Mouse (Mus musculus) cerebellum, postnatal 10 days (tissue): Measurements from ENCODE around the gene Ndufs1.
A peak's percentile ranks its signal among the peaks of the same experiment; 100 is the strongest.
"Not testable (repeated sequence)": the region's sequence is repeated elsewhere in the genome, so short reads cannot be mapped to it uniquely, and the experiment has no call there.

Experiments
- DNase-seq, 2 experiments: peaks; one replicate each; pipeline ENCODE4 v3.0.0; 2021; ENCODE audit warnings: mixed read lengths in 2 of 2

Ndufs1 gene

GRCm38 (mm10) chr1:63182636-63183270 is 6.1 kb upstream of the Ndufs1 start:
- peak; percentile 69 to 76 for DNase-seq

- DNase-seq = peak; percentile 92 to 94
These were observed 5.6 kb upstream of the Ndufs1 start for GRCm38 (mm10) chr1:63182212-63182611.

DNA sequence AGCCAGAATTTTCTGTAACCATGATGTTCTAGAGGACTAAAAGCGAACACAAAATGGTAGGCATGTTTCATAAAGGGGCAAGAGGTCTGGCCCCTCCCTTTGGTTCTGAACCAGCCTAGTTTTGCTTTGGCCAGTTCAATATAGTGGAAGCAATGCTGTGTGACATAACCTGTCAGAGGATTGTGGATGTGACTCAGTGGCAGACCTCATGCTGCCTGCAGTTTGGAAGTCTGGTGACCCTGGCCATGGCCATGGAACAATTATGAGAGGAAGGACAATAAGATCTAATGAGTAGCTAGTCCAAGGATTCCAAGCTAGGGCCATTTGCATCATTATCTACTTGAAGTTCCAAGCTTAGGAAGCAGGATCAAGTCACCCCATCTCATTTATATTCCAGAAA is 4.8 kb upstream of the Ndufs1 start:
- DNase-seq = peak in 1 of 2 experiments; percentile 4

GRCm38 (mm10) chr1:63181019-63181418 is 4.4 kb upstream of the Ndufs1 start:
- DNase-seq = peak; percentile 97 to 98

- not testable (repeated sequence) for DNase-seq
These were observed 3.9 kb upstream of the Ndufs1 start for GRCm38 (mm10) chr1:63180575-63180974.

GRCm38 (mm10) chr1:63180122-63180521 is 3.5 kb upstream of the Ndufs1 start:
- no peak for DNase-seq

- DNase-seq = no peak
These were observed 1.7 kb upstream of the Ndufs1 start for GRCm38 (mm10) chr1:63178308-63178707.

DNA sequence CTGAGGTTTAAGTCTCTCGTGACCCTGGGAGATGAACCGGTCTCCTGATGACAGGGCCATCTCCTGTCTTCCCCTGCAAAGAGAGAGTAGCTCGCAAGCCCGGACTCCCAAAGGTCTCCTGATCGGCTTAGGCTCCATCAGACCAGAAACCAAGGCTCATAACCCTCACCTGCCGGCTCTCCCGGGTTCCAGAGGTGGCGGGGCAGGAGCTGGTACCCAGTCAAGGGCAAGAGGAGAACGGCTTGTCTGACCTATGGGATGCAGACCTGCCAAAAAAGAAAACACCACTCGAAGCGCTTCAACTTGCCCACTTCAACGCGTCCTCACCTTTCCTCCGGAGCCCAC is 402 bp downstream of the Ndufs1 start:
- DNase-seq = no peak

DNA sequence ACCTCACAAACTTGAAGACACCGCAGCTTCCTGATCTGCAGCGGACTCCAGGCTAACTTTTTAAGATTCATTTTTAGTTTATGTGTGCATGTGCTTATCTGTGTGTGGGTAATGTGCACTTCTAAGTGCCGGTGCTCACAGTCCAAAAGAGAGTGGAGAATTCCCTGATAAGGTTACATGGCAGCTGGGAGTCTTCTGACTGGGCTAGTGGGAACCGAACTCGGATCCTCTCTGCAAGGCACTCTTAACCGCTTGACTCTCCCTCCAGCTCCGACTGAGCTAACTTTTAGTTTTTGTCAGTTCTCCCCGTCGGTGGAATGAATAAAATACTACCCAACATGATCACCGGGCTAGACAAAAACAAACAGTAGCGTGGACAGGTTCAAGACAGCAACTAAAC is 780 bp downstream of the Ndufs1 start:
- peak in 1 of 2 experiments; percentile 33 for DNase-seq

- DNase-seq = no peak
These were observed 8.0 kb downstream of the Ndufs1 start for GRCm38 (mm10) chr1:63168638-63169037.

DNA sequence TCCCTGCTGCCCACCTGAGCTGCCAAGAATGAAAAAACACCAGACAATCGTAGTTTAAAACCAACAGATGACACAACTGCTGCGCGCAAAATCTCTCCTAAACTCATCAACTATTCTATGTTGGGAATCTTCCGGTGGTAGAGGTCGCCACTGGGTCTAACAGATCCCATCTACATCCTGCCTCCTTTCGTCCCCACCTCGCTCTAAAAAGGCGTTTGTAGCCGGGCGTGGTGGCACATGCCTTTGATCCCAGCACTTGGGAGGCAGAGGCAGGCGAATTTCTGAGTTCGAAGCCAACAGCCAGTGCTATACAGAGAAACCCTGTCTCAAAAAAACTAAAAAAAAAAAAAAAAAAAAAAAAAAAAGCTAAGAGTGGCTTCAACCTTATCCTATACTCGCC is 36.4 kb downstream of the Ndufs1 start:
- DNase-seq = no peak

DNA sequence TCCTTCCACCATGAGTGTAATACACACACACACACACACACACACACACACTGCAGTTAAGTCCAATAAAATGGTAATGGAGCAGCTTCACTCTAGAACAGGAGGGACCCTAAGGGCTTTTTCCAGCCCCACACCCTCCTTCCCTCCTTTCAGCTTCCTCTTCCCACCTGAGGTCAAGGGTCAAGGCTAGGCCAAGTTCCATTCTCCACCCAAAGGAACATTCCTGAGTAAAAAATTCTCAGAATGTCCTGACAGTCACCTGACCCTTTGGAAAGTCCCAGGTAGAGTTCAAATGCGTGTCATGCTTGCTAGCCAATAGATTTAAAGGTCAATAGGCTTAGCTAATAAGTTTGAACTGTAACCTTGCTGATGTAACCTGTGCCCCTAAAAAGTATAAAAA is 38.0 kb downstream of the Ndufs1 start:
- not testable (repeated sequence) for DNase-seq

DNA sequence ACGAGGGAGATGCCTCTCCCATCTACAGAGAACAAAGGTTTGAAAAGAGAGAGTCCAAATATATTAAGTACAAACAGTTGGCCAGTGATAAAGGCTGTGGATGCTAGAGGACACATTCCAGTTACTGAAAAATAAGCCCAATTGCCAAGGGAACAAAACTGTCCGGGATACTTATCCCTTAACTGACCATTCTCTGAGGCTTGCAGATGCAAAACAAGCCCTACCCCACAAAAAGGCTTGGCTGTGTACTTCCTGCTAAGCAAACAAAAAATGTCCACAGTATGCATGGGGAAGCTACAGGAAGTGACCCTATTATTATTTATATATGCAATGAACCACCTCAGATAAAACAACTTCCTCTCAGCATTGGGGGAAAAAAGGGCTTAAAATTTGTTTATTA is 38.7 kb downstream of the Ndufs1 start:
- DNase-seq = no peak

- no peak for DNase-seq
These were observed 42.1 kb downstream of the Ndufs1 start for GRCm38 (mm10) chr1:63134530-63134929.

DNA sequence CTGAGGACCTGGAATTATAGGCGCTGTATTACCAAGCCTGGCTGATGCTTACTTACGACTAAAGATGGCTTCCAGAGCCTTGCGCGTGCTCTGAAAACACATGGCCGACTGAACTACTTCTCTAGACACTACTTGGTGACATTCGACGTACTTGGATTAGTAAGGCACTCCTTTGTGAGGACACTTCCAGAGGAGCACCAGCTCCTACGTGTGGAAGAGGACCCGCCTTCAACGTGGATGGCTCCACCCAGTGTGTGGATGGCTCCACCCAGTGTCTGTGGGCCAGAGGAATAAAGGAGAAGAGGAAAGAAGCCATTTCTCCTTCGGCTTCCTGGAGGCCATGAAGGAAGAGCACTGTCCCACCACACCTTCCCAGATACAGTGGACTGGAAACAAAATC is 44.9 kb downstream of the Ndufs1 start:
- DNase-seq = no peak

DNA sequence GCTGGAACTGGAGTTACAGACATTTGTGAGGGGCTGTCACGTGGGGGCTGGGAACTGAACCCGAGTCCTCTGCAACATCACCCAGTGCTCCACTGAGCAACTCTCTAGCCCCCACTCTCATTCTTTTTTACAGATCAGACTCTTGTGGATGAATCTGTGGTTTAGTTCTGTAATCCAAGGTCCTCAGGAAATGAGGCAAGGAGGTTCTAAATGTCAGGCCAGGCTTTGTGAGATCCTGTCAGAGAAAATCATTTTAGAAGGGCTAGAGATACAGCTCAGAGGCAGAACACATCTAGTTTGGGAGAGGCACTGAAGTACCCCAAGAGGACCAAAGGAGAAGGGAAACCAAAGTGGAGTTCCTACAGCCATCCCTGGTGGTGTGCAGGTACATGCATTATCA is 45.8 kb downstream of the Ndufs1 start:
- DNase-seq = no peak

DNA sequence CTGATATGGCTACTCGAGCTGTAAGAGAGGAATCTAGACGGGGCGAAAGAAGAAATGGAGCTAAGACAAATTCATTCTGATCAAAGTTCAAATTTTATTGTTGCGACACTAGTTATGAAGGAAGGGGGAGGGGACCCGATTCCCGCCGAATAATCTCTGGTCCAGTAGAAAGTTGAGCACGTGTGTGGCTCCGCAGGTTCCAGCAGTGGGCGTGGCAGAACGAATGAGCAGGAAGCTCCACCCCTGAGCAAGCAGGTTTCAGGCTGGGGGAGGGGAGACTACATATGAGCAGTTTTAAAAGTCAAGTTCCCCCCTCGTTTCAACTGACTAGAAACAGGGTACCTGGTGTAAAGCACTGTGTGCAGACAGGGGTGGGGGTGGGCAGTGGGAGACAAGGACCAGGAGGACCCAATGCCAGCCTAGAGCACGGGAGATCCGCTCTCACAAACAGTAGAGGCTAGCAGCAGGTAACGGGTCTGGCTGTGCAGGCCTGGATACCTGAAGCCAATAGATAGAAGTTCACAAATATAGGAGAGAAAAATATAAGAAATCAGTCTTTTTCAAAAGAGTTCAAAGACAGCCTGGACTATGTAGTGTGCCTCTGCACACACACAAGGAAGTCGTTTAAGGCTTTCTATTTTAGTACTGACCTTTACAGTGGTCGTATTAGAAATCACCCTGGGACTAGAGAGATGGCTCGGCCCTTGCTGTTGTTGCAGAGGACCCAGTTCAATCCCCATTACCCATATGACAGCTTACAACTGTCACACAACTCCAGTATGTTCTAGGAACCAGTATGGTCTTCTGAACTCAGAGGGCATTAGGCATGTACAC is 46.6 kb downstream of the Ndufs1 start:
- DNase-seq = no peak

- DNase-seq = no peak
These were observed 47.4 kb downstream of the Ndufs1 start for GRCm38 (mm10) chr1:63129273-63129672.

GRCm38 (mm10) chr1:63126206-63126605 is 50.4 kb downstream of the Ndufs1 start:
- DNase-seq = no peak

DNA sequence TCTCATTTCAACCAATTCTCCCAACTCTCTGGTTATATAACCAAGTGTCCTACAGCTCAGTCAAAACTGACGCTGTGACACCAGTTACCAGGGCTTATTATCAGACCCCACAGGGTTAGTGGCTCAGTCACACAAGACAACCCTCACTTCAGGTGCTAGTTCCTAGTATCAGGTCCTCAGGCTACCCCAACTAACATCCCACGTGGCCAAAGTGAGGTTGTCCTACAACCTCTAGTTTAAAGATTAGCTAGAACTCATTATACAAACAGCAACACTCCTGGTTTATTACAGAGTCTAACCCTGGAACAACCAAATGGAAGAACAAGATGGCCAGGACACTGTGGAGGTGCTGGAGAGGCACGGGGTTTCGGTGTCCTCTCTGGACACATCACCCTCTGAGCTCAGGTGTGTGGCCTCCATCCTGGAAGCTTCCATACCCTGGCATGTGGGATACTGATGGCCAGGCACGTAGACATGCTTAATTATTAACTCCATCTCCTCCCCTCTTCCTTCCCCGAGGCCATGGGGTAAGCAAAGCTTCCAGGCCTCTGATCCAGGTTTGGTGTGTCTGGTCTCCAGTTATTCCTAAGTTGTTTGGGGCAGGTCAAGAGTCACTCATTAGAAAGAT is 52.7 kb downstream of the Ndufs1 start:
- DNase-seq = no peak

GRCm38 (mm10) chr1:63122005-63122404 is 54.6 kb downstream of the Ndufs1 start:
- DNase-seq = no peak

DNA sequence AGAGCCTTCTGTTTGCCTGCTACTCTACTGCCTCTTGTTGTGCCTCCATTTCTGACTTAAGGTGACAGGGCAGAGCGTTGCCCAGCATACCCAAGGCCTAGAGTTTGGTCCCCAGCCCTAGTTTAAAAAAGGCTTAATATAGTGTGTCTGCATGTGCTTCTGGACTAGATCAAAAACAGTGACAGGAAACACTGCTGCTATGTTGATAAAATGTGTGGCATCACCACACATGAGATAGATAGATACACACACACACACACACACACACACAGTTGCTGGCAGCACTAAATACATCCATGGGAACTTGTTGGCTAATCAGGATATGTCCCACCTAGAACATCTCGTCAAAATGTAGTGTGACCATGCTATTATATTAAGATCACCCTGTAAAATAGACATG is 56.3 kb downstream of the Ndufs1 start:
- no peak for DNase-seq

- no peak for DNase-seq
These were observed 57.0 kb downstream of the Ndufs1 start for GRCm38 (mm10) chr1:63119675-63120074.

- DNase-seq = no peak
These were observed 61.1 kb downstream of the Ndufs1 start for GRCm38 (mm10) chr1:63115540-63115939.
